Mouse (Mus musculus) adrenal gland, adult 2 months (tissue): ENCODE results near the gene Kif26b. TPM values are rescaled to one million over a fixed set of nuclear protein-coding genes. Genes with fewer than 3 reads are reported as not detected.

Source experiments
- DNase-seq: peaks from one replicate; pipeline ENCODE4 v3.0.0; 2021
- polyA plus RNA-seq: library from polyadenylated mRNA; depleted of rRNA; stranded (reverse); fragments of >200 nt; gene quantifications from 2 replicates; pipeline ENCODE4 v1.2.3, GENCODE M21; 2012
- total RNA-seq, 2 experiments: library from RNA; stranded (reverse); gene quantifications; 2 replicates each; pipeline ENCODE4 v1.2.3; 2021

Kif26b gene
- total and polyA plus RNA-seq, 3 experiments: 0.18 to 1.9 (median 1.6) TPM

GRCm38 (mm10) chr1:178770626-178771362, 241.9 kb downstream of the Kif26b start:
- DNase-seq: no peak

GRCm38 (mm10) chr1:178779742-178780141, 250.8 kb downstream of the Kif26b start:
- no peak for DNase-seq

DNA sequence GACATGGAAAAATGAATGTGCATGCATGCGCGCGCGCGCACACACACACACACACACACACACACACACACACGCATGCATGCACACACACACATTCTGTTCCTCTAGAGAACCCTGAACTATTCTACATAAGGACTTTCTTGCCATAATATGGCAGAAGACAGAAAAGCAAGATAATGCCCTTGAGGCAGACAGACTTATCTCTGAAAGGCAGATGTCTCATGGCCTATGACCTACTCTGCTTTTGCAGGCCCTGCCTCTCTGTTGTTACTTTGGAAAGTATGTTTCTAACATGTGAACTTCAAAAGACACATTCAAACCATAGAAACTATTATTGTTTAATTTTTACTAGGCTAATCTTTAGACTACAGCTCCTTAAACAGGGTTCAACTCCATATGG, 255.1 kb downstream of the Kif26b start:
- DNase-seq: no peak

DNA sequence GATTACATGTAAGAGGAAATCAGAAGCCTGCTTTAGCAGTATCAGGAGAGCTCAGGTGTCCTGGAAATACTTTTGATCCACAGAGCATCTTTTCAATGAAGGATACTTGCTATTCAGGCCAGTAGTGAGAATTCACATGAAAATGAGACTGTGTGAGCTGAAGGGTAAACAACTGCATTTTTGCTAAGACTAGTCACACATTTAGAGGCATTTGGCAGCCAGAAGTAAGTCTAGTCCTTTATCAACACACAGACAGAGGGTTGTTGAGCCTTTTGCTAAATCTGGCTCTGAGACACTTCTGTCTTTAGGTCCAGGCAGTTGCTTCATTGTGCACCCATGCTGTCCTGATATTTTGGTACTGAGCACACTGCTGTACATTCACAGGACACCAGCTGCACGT, 262.3 kb downstream of the Kif26b start:
- no peak for DNase-seq

- DNase-seq: no peak
These were observed 263.8 kb downstream of the Kif26b start for GRCm38 (mm10) chr1:178792726-178793125.

DNA sequence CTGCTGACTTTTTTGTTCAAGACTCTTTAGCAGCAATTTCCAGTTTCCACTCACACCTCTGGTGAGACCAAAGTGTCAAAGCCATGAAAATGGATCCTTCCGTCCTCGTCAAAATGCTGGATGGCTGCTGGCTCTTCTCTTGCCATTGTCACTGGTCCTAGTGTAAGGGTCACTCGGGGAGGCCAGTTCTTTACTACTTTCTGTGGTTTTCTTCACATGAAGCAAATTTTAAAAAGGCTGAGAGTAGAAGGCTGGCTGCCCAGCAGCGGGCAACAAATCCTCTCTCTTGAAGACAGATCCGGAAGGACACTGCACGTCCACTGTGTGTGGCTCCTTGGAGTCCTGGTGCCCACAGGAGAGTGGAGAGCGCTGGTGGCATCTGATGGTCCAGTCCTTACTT, 265.9 kb downstream of the Kif26b start:
- DNase-seq: no peak

- no peak for DNase-seq
These were observed 268.5 kb downstream of the Kif26b start for GRCm38 (mm10) chr1:178797388-178797787.

- DNase-seq: no peak
These were observed 269.4 kb downstream of the Kif26b start for GRCm38 (mm10) chr1:178798333-178798732.

DNA sequence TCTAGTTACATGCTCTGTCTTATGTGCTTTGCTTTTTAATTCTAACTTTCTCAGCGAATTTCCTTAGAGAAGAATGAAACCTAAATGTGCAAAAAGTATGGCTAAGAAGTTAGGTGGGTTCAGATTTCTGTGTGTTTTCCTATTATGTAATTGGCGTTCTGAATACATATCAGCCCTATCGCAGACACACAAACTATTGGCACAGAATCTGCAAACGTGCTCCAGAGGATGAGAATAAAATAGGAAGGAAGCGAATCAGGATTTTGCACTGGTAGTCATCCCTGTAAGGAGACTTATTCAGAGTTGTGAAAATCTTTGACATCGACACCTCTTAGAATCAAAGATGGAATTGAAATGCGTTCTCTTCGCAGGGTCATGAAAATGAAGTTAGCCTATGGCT, 270.0 kb downstream of the Kif26b start:
- DNase-seq: no peak

GRCm38 (mm10) chr1:178799836-178800552, 271.1 kb downstream of the Kif26b start:
- DNase-seq: no peak

GRCm38 (mm10) chr1:178803155-178803554, 274.2 kb downstream of the Kif26b start:
- no peak for DNase-seq

DNA sequence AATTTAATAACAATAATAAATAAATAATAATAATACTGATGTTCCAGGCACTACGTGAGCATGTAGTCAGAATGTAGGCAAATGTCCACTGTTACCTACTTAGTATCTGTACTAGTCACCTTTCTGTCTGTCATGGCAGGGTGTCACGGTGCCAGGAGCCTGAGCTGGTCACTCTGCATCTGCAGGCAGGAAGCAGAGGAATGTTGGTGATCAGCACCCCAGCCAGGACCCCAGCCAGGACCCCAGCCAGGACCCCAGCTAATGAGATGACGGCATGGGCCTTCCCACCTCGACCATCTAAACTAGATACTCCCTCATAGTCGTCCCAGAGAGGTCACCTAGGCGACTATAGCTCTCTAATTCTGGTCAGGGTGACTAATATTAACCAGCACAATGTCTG, 288.6 kb downstream of the Kif26b start:
- no peak for DNase-seq

GRCm38 (mm10) chr1:178819060-178819459, 290.1 kb downstream of the Kif26b start:
- no peak for DNase-seq

GRCm38 (mm10) chr1:178820079-178820478, 291.2 kb downstream of the Kif26b start:
- no peak for DNase-seq

DNA sequence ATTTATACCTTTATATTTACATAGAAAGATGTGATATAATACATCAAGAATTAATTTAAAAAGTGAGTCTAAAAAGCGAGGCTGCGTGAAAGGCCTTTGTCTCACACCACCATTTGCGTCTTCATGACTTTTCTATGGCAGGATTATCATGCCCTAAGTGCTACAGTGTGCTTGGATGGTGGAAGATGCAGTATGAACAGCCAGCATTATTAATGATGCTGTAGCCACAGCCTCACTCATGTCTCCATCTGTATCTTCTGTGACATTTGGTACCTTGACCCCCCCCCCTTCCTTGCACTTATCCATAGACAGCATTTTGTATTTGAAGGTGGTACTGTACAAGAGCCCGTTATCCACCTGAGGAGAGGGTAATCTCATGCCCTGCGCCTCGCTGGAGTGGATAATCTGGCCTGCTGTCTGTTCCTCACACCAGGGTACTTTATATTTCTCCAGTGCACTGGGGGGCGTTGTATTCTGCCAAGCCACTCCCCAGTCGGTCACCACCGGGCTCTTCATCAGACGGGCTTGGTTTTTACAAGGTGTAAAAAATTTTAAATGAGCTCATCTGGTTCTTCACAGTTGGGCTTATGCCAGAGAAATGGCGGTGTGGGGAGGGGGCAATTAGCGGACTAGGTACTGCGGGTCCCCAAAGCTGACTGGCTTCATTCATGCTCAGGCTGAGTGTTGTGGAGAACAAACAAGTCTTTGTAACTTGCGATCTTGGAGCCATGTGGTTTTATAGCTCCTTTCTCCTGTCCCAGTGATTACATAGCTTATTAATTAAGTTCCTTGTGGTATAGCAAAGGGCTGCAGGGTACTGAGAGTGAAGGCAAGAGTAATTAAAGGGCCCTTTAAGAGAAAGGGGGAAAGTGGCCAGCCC, 291.9 kb downstream of the Kif26b start:
- no peak for DNase-seq

GRCm38 (mm10) chr1:178824871-178825270, 295.9 kb downstream of the Kif26b start:
- DNase-seq: no peak

DNA sequence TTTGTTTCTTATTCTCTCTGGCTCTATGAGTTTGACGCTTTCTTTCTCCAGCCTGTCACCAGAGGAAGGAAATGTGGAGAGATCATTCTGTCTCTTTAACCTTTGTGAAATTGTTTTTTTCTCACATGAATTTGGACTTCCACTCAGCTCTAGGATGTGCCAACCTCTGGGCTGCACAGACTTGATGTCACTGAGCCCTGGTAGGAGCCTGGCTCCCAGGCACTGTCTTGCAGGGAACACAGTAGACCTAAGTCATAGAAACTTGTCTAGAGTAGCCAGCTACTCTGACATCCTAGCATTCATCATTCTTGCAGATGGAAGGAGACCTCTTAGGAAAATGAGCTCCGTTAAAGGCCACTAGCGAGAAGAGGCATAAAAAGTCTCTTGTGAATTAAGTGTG, 298.3 kb downstream of the Kif26b start:
- no peak for DNase-seq

GRCm38 (mm10) chr1:178829456-178829855, 300.5 kb downstream of the Kif26b start:
- DNase-seq: no peak

DNA sequence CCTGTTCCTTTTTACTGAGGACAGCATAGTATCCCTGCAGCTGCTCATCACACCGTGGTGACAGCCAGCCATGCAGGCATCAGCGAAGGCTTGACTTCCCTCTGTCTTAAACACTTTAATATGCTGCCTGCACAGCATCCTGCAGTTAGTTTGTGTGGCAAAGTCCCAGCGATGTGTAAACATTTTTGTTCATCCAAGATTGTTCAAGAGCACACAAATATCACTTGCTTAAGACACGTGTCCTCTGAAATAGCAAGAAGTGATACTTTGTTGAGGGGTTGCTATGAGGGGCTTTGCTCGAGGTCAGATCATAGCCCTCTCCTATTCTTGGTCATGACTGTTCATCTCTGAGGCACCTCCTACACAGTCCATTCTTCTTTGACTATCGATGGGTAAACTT, 303.6 kb downstream of the Kif26b start:
- DNase-seq: no peak

DNA sequence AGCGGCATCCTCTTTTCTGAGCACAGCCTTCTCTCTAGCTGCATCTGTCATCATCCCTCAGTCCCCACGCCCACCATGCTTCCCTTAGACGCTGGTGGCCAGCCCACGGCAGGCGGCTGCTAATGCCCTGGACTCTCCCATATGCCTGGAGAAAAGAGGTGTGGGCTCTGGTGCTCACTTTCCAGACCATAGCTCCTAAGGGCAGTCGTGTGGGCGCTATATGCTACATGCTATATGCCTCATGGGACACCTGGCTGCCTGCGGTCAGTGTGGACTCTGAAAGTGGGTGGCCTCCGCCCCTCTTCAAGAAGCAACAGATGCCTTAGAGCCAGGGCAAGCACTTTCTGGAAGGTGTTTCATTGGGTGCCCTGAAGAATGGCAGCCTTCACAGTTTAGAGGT, 306.9 kb downstream of the Kif26b start:
- no peak for DNase-seq

DNA sequence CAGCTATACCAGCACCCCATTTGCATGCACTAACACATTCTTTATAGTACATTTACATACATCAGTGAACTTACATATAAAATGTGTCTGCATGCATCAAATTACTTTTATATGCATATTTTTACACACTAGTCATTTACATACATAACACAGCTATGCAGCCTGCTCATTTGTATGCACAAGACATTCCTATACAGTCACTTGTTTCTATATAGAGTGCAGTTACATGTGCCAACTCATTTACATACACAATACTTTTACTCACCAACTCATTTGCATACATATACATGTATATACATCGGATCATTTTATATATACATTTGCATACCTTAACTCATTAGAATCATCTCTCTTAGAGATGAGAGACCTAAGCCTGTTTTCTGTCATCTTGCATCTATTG, 308.1 kb downstream of the Kif26b start:
- no peak for DNase-seq

DNA sequence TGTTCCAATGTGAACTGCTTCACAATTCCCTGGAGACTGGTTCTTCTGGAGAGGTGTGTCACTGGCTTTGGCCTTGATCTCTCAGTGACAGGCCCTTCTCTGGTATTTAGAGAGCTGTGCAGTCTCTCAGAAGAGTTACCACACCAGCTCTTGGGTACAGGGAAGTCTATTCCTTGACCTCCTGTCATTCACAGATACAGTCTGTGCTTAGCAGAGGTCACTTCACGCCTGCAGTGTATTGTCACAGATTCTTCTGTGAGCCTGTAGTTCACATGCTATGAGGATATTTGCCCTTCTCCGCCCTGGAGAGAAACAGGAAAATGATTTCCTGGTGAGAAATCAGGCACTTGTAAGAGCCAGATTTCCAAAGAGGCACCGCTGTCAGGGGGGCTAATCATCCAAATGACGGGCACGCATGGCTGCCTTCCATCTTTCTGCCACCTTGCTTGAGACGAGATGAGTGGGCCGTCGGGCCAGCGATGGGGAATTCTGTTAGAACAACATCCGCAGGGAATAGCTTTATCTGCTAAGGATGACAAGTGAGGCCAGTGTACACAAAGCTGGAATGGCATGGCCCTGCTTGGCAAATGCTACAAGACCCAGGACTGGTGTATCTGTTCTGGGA, 309.9 kb downstream of the Kif26b start:
- DNase-seq: no peak
